Mouse (Mus musculus): ENCODE data around the gene Smdt1. TPM values are rescaled to one million over a fixed set of nuclear protein-coding genes. Genes with fewer than 3 reads are reported as not detected.
"Not testable (repeated sequence)": the region's sequence is repeated elsewhere in the genome, so short reads cannot be mapped to it uniquely, and the experiment has no call there.

The Smdt1 gene
- polyA plus RNA-seq, 1 experiment from 2014 or later, result 321 TPM

DNA sequence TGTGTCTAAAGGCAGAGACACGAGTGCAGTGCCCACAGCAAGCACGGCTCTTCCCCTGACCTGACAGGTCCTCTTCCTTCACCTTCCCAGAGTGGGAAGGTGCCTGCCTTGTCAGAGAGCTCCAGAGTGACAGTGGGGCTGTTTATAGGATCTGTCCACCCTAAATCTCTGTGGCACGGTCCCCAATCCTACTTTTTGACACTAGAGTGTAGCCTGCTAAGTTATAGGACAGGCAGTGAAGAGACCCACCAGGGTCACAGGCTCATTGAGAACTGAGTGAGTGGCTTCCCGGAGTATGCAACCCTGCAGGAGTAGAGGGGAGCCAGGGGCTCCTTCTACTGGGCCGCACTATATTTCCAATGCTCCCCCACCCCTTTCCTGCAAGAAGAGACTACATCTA lies 38.9 kb downstream of the Smdt1 start:
- H3K4me2 ChIP-seq, result no peak overlapping the region
- no peaks in the 10 kb centered on the region for H3K36me3 ChIP-seq (ENCODE audit: poor library complexity, severe bottlenecking)
- ATAC-seq, result no peak
- H3K27me3 ChIP-seq, result no peaks in the 10 kb centered on the region
- H3K4me3 ChIP-seq, result no peak overlapping the region
- H3K27ac ChIP-seq, result no peak overlapping the region
- H3K4me1 ChIP-seq, result peaks cover 29% of the 10 kb centered on the region
- no peaks in the 10 kb centered on the region for H3K9me3 ChIP-seq (replicated peaks)
- no peak overlapping the region for H3K9ac ChIP-seq
- WGBS, result 76% methylated on average over 5 of the region's 5 CpGs

DNA sequence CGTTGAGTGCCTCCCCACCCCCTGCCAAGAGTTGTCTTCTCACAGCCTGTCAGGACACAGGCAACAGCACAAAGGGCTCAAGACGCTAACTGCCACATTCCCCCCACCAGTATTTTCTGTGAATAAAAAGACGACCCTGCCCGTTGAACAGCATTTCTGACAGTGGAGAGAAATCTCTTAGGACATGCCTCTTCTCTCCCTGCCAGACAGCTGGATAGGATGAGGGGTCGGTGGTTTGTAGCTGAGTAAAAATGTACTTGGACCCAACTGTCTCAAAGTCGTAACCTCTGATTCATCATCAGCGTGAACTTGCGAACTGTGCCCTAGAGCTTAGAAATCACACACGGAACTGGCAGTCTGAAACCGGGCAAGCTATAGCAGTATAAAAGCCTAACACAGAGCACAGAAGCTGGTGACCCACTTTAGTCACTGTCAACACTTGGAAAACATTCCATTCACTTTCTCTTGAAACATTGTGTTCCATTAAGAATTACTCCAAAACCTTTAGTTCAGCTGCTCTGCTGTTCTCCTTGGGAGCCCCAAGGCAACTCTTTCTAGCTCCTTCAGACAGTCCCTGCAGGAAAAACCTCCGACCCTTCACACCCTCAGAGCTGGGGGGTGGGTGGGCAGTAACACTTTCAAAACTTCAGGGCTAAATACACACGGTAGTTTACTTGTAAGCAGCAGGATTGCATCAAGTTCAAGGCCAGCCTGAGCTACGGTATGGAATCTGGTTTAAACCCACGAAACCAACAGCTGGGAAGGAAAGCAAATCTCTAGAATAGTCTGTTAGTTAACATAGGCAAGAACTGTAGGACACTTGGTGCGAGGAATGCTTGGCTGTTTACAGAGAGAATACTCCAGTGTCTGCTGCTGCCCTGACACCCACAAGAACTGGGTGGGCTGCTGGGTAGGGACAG lies 39.8 kb downstream of the Smdt1 start:
- H3K27me3 ChIP-seq, result no peaks in the 10 kb centered on the region
- H3K27ac ChIP-seq, result no peak overlapping the region
- H3K4me3 ChIP-seq, result no peak overlapping the region
- H3K9ac ChIP-seq, result no peak overlapping the region
- no peak overlapping the region for H3K4me2 ChIP-seq
- WGBS, result 57% methylated on average over 15 of the region's 15 CpGs
- ATAC-seq, result no peak
- H3K9me3 ChIP-seq (replicated peaks), result no peaks in the 10 kb centered on the region
- H3K36me3 ChIP-seq (ENCODE audit: poor library complexity, severe bottlenecking), result no peaks in the 10 kb centered on the region
- H3K4me1 ChIP-seq, result peaks cover 29% of the 10 kb centered on the region

DNA sequence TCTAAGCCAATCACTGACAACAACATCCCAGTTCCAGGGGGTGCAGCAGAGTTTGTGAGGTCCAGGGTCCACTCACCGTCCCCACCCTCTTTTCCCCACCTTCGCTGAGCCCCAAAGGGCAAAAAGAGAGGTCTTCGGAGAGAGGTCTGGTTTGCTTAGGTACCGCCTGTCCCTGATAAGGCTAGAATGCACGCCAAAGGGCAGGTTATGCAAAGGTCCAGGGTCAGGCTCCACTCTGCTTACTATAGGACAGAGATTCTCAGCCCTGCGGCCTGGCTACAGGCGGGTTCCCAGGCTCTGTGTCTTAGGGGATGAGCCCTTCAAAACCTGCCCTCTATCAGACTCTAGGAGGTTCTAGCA lies 40.7 kb downstream of the Smdt1 start:
- Histone ChIP-seq H3K36me3 (ENCODE audit: poor library complexity, severe bottlenecking) (no peaks in the 10 kb centered on the region), H3K9me3 (replicated peaks) (no peaks in the 10 kb centered on the region), H3K4me3 (peak overlapping the region; percentile 35), H3K4me1 (peaks cover 29% of the 10 kb centered on the region), H3K27me3 (no peaks in the 10 kb centered on the region), H3K27ac (no peak overlapping the region), H3K9ac (peak overlapping the region; percentile 24), H3K4me2 (peak overlapping the region; percentile 60)
- ATAC-seq, result 0 out of 2 replicates have a peak, but pooled peaks have one; percentile 13
- 19% methylated on average over 7 of the region's 7 CpGs for WGBS

- Histone ChIP-seq H3K9me3 (replicated peaks) (no peaks in the 10 kb centered on the region), H3K4me3 (peak within 1 kb of the TSS; percentile 35), H3K9ac (peak within 1 kb of the TSS; percentile 28), H3K4me1 (peaks cover 29% of the 10 kb centered on the region), H3K36me3 (ENCODE audit: poor library complexity, severe bottlenecking) (no peaks in the 10 kb centered on the region), H3K27me3 (no peaks in the 10 kb centered on the region), H3K27ac (no peak within 1 kb of the TSS), H3K4me2 (peak within 1 kb of the TSS; percentile 60)
- peak; percentile 80 for ATAC-seq
- under 1% methylated on average over 17 of the region's 24 CpGs for WGBS
Measured at GRCm38 (mm10) chr15:82379871-82380713, 41.3 kb downstream of the Smdt1 start, which contains the start of gene Cyp2d22. Gene Cyp2d22 (minus strand): TSS chr15:82380260.

- Histone ChIP-seq H3K4me1 (peaks cover 29% of the 10 kb centered on the region), H3K27ac (no peak overlapping the region), H3K9me3 (replicated peaks) (no peaks in the 10 kb centered on the region), H3K36me3 (ENCODE audit: poor library complexity, severe bottlenecking) (no peaks in the 10 kb centered on the region), H3K4me2 (peak overlapping the region; percentile 60), H3K9ac (peak overlapping the region; percentile 28; the same call in 1 of the 2 replicates), H3K27me3 (no peaks in the 10 kb centered on the region), H3K4me3 (peak overlapping the region; percentile 35)
- WGBS, result 39% methylated on average over 7 of the region's 7 CpGs
- ATAC-seq, result no peak
Measured at GRCm38 (mm10) chr15:82380714-82381062, 41.9 kb downstream of the Smdt1 start.

GRCm38 (mm10) chr15:82382441-82382840 lies 43.7 kb downstream of the Smdt1 start:
- Histone ChIP-seq H3K9ac (no peak overlapping the region), H3K9me3 (replicated peaks) (no peaks in the 10 kb centered on the region), H3K4me1 (peaks cover 16% of the 10 kb centered on the region), H3K4me3 (no peak overlapping the region), H3K36me3 (ENCODE audit: poor library complexity, severe bottlenecking) (no peaks in the 10 kb centered on the region), H3K27ac (no peak overlapping the region), H3K4me2 (no peak overlapping the region), H3K27me3 (no peaks in the 10 kb centered on the region)
- WGBS, result 91% methylated on average over 2 of the region's 2 CpGs
- no peak for ATAC-seq

DNA sequence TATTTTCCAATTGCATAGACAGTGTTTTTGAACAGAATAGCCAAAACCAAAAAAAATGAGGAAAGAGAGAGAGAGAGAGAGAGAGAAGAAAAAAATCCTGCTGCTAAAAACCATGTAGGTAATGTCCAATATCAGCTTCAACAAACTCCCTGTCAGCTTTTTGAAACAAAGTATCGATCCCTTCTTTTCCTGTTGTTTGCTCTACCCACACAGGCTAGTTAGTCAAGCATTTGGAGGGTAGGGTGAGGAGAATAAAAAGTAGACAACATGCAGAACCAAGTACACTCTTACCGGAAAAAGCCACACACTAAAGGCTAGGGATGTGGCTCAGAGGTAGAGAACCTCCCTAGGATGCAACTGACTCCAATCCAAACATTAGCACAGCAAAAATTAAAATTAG lies 47.0 kb downstream of the Smdt1 start:
- H3K4me1 ChIP-seq, result peaks cover 3% of the 10 kb centered on the region
- no peak overlapping the region for H3K4me3 ChIP-seq
- H3K27ac ChIP-seq, result no peak overlapping the region
- H3K9me3 ChIP-seq (replicated peaks), result no peaks in the 10 kb centered on the region
- no peaks in the 10 kb centered on the region; the same call in 1 of the 2 replicates for H3K27me3 ChIP-seq
- H3K36me3 ChIP-seq (ENCODE audit: poor library complexity, severe bottlenecking), result no peaks in the 10 kb centered on the region
- no peak overlapping the region for H3K9ac ChIP-seq
- WGBS, result 84% methylated on average over 2 of the region's 2 CpGs
- no peak for ATAC-seq
- no peak overlapping the region for H3K4me2 ChIP-seq

GRCm38 (mm10) chr15:82389916-82390315 lies 51.2 kb downstream of the Smdt1 start:
- WGBS, result 93% methylated on average over 10 of the region's 10 CpGs
- H3K4me1 ChIP-seq; H3K36me3 ChIP-seq (ENCODE audit: poor library complexity, severe bottlenecking): not testable (repeated sequence)

GRCm38 (mm10) chr15:82393922-82394321 lies 55.2 kb downstream of the Smdt1 start, which contains the start of gene Cyp2d11:
Gene Cyp2d11 (minus strand): TSS chr15:82394022.
- H3K4me1 ChIP-seq; H3K9ac ChIP-seq; H3K9me3 ChIP-seq (replicated peaks); ATAC-seq; H3K27me3 ChIP-seq; H3K4me2 ChIP-seq; H3K27ac ChIP-seq; H3K36me3 ChIP-seq (ENCODE audit: poor library complexity, severe bottlenecking); H3K4me3 ChIP-seq: not testable (repeated sequence)
- WGBS, result 86% methylated on average over 2 of the region's 2 CpGs

More at GRCm38 (mm10) chr15:82389916-82390315, 51.2 kb downstream of the Smdt1 start:
- H3K9ac ChIP-seq; H3K9me3 ChIP-seq (replicated peaks); H3K27ac ChIP-seq; ATAC-seq; H3K4me2 ChIP-seq; H3K27me3 ChIP-seq; H3K4me3 ChIP-seq: not testable (repeated sequence)

DNA sequence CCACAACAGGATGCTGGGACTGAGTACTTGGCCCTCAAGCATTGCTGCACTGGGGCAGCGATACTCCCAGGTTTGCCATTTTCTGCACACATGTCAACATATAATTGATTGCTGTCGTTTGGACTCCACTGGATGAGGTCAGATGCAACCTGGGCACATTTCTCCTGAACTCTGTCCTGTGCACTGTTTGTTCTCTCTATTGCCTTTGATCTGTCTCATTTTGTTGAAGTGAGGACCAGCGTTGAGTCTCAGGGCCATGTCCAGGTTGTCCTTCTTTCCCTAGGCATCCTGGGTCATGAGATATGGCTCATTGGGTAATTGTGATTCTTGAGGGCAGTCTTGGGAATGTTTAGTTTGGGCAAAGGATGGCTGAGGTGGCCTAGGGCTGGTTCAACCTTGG lies 57.2 kb downstream of the Smdt1 start:
- not testable (repeated sequence) for H3K27me3 ChIP-seq; H3K36me3 ChIP-seq (ENCODE audit: poor library complexity, severe bottlenecking); ATAC-seq; H3K27ac ChIP-seq; H3K4me2 ChIP-seq; H3K4me3 ChIP-seq; H3K4me1 ChIP-seq; H3K9me3 ChIP-seq (replicated peaks); H3K9ac ChIP-seq
- WGBS, result 83% methylated on average over 3 of the region's 3 CpGs
